Mouse (Mus musculus) embryonic facial prominence, embryonic 14.5 days (tissue): ENCODE measurements at regions not wholly inside any gene's neighbourhood (a gene's known extent, or its start where the extent isn't known, plus 50 kb on each side); places are given as distances from the start of the nearest gene placed in this dataset.

ENCODE experiments used
- ATAC-seq: fragments of 200-750 bp; cut with Nextera tagmentation; 2 replicates; pipeline ENCODE4 v1.8.0; 2017; ENCODE audit warnings: low read depth, moderate number of reproducible peaks, moderate TSS enrichment
- DNase-seq: peaks from one replicate; pipeline ENCODE4 v3.0.0-alpha.2; 2015; ENCODE audit warnings: low spot score
- H3K27ac ChIP-seq: fragments of 300-500 bp; sonication (generic); replicated peaks from 2 replicates; pipeline ENCODE4 v1.5.1; 2014; ENCODE audit warnings: low read depth, mild to moderate bottlenecking, low read length, moderate library complexity
- H3K27me3 ChIP-seq: fragments of 300-500 bp; sonication (generic); replicated peaks from 2 replicates; pipeline ENCODE4 v1.6.1; 2014; ENCODE audit warnings: low read length; ENCODE audit not compliant: control insufficient read depth, insufficient read depth
- H3K36me3 ChIP-seq: fragments of 300-500 bp; sonication (generic); 2 replicates; pipeline ENCODE4 v1.6.1; 2014; ENCODE audit warnings: low read length, mixed read lengths; ENCODE audit not compliant: control insufficient read depth, insufficient read depth
- H3K4me1 ChIP-seq: fragments of 300-500 bp; sonication (generic); 2 replicates; pipeline ENCODE4 v1.6.1; 2014; ENCODE audit warnings: antibody characterized with exemption, low read length; ENCODE audit not compliant: control insufficient read depth, insufficient read depth
- H3K4me2 ChIP-seq: fragments of 300-500 bp; sonication (generic); 2 replicates; pipeline ENCODE4 v1.6.1; 2014; ENCODE audit warnings: low read depth, mild to moderate bottlenecking, low read length, moderate library complexity, mixed read lengths
- H3K4me3 ChIP-seq: fragments of 300-500 bp; sonication (generic); 2 replicates; pipeline ENCODE4 v1.5.1; 2014; ENCODE audit warnings: low read depth, mild to moderate bottlenecking, low read length
- H3K9ac ChIP-seq: fragments of 300-500 bp; sonication (generic); 2 replicates; pipeline ENCODE4 v1.6.1; 2014; ENCODE audit warnings: low read depth, mild to moderate bottlenecking, low read length, moderate library complexity, mixed read lengths
- H3K9me3 ChIP-seq: fragments of 300-500 bp; sonication (generic); 2 replicates; pipeline ENCODE4 v1.6.1; 2016; ENCODE audit warnings: low read length; ENCODE audit not compliant: control insufficient read depth
- WGBS: fragments of 180-500 bp; shearing (Covaris S2); extraction: QIAGEN DNeasy Blood & Tissue Kit; methylation state at CpG from one replicate; pipeline ENCODE4 v1.1.7; 2014; 5-methylcytosine and 5-hydroxymethylcytosine counted together

GRCm38 (mm10) chr14:109708733-109709132 is 794.8 kb upstream of the Slitrk1 start:
- H3K27me3 ChIP-seq = no peaks in the 10 kb centered on the region
- H3K4me3 ChIP-seq = no peak overlapping the region
- no peaks in the 10 kb centered on the region for H3K9me3 ChIP-seq
- H3K4me2 ChIP-seq = no peak overlapping the region
- ATAC-seq = no peak
- WGBS = 80% methylated on average over 3 of the region's 3 CpGs
- no peaks in the 10 kb centered on the region for H3K36me3 ChIP-seq
- no peaks in the 10 kb centered on the region for H3K4me1 ChIP-seq
- no peak overlapping the region for H3K9ac ChIP-seq
- H3K27ac ChIP-seq = no peak overlapping the region
- no peak for DNase-seq

GRCm38 (mm10) chr14:109700296-109700695 is 786.3 kb upstream of the Slitrk1 start:
- 76% methylated on average over 2 of the region's 2 CpGs for WGBS
- no peak overlapping the region for H3K4me3 ChIP-seq
- H3K4me2 ChIP-seq = no peak overlapping the region
- DNase-seq (no peak), ATAC-seq (no peak)
- H3K36me3 ChIP-seq = no peaks in the 10 kb centered on the region
- H3K27ac ChIP-seq = no peak overlapping the region
- H3K4me1 ChIP-seq = no peaks in the 10 kb centered on the region
- H3K9ac ChIP-seq = no peak overlapping the region
- H3K9me3 ChIP-seq = no peaks in the 10 kb centered on the region
- no peaks in the 10 kb centered on the region for H3K27me3 ChIP-seq

- Histone ChIP-seq H3K27me3 (no peaks in the 10 kb centered on the region), H3K9me3 (no peaks in the 10 kb centered on the region), H3K36me3 (no peaks in the 10 kb centered on the region), H3K9ac (no peak overlapping the region), H3K4me3 (no peak overlapping the region), H3K4me1 (no peaks in the 10 kb centered on the region), H3K27ac (no peak overlapping the region), H3K4me2 (no peak overlapping the region)
- ATAC-seq (no peak), DNase-seq (no peak)
- 73% methylated on average over 2 of the region's 2 CpGs for WGBS
Measured at GRCm38 (mm10) chr14:109668566-109669116, 754.7 kb upstream of the Slitrk1 start.

- H3K4me2 ChIP-seq = no peak overlapping the region
- H3K9ac ChIP-seq = no peak overlapping the region
- no peak overlapping the region for H3K4me3 ChIP-seq
- H3K4me1 ChIP-seq = no peaks in the 10 kb centered on the region
- no peaks in the 10 kb centered on the region for H3K9me3 ChIP-seq
- WGBS = 57% methylated on average over 2 of the region's 2 CpGs
- no peaks in the 10 kb centered on the region for H3K27me3 ChIP-seq
- no peaks in the 10 kb centered on the region for H3K36me3 ChIP-seq
- ATAC-seq (no peak), DNase-seq (no peak)
- H3K27ac ChIP-seq = no peak overlapping the region
Measured at GRCm38 (mm10) chr14:109668076-109668475, 754.1 kb upstream of the Slitrk1 start.

GRCm38 (mm10) chr14:109663503-109664039 is 749.6 kb upstream of the Slitrk1 start:
- no peak overlapping the region for H3K4me2 ChIP-seq
- H3K27ac ChIP-seq = no peak overlapping the region
- no peaks in the 10 kb centered on the region for H3K36me3 ChIP-seq
- no peak for ATAC-seq
- H3K9me3 ChIP-seq = no peaks in the 10 kb centered on the region
- peak; percentile 4 for DNase-seq
- H3K4me3 ChIP-seq = no peak overlapping the region
- H3K4me1 ChIP-seq = no peaks in the 10 kb centered on the region
- no peak overlapping the region for H3K9ac ChIP-seq
- WGBS = 90% methylated on average over 5 of the region's 5 CpGs
- H3K27me3 ChIP-seq = no peaks in the 10 kb centered on the region

- Histone ChIP-seq H3K4me1 (no peaks in the 10 kb centered on the region), H3K9ac (no peak overlapping the region), H3K9me3 (no peaks in the 10 kb centered on the region), H3K36me3 (no peaks in the 10 kb centered on the region), H3K27me3 (no peaks in the 10 kb centered on the region), H3K27ac (no peak overlapping the region), H3K4me2 (no peak overlapping the region), H3K4me3 (no peak overlapping the region)
- DNase-seq = no peak
- ATAC-seq = no peak
Measured at GRCm38 (mm10) chr14:109660351-109660750, 746.4 kb upstream of the Slitrk1 start.

GRCm38 (mm10) chr14:109648536-109648935 is 734.6 kb upstream of the Slitrk1 start:
- Histone ChIP-seq H3K9me3 (no peaks in the 10 kb centered on the region), H3K27me3 (no peaks in the 10 kb centered on the region), H3K9ac (no peak overlapping the region), H3K4me1 (no peaks in the 10 kb centered on the region), H3K36me3 (no peaks in the 10 kb centered on the region), H3K4me2 (no peak overlapping the region), H3K27ac (no peak overlapping the region), H3K4me3 (no peak overlapping the region)
- ATAC-seq = no peak
- no peak for DNase-seq
- 84% methylated on average over 4 of the region's 4 CpGs for WGBS
